23 mouse cellular contexts compared by ENCODE assay signal in genomic region chr15:98740219-98740618, GRCm38 (mm10). TPM values are rescaled to one million over a fixed set of nuclear protein-coding genes. Genes with fewer than 3 reads are reported as not detected.
"Had no signal": no experiment of that assay in that cellular context is flagged by ENCODE, and none has a peak within 500 bp of the region (broad histone marks: within the 10 kb centered on the region; RNA-seq: fewer than 3 reads in every experiment).

No protein-coding gene starts in this region.

- H3K27me3 ChIP-seq: liver, embryonic 15.5 days; lung, embryonic 15.5 days; megakaryocyte, embryonic 14.5 days; midbrain, embryonic 12.5 days; midbrain, embryonic 15.5 days; neural tube, embryonic 12.5 days; stomach, embryonic 15.5 days had no signal

- H3K9ac ChIP-seq: liver, embryonic 15.5 days; liver, postnatal 0 days; lung, embryonic 15.5 days; midbrain, embryonic 12.5 days; midbrain, embryonic 15.5 days; neural tube, embryonic 12.5 days; stomach, embryonic 15.5 days had no signal

- H3K27ac ChIP-seq: liver, embryonic 15.5 days; lung, embryonic 15.5 days; macrophage; midbrain, embryonic 12.5 days; midbrain, embryonic 15.5 days; neural tube, embryonic 12.5 days; stomach, embryonic 15.5 days; stomach, postnatal 0 days had no signal

- ATAC-seq: liver, postnatal 0 days; lung, postnatal 0 days; midbrain, embryonic 15.5 days had no signal

- DNase-seq: liver, postnatal 0 days; lung, adult 2 months; lung, postnatal 14 days; lung, postnatal 36 days; right cerebral cortex, postnatal 14 days; spleen, adult 18-20 months; thymus, adult 2 months; thymus, postnatal 25 days; thymus, postnatal 4 days had no signal

- H3K4me3 ChIP-seq: liver, embryonic 15.5 days; lung, embryonic 15.5 days; megakaryocyte, embryonic 14.5 days; midbrain, embryonic 12.5 days; midbrain, embryonic 15.5 days; neural tube, embryonic 12.5 days; stomach, embryonic 15.5 days had no signal

- H3K9me3 ChIP-seq: liver, embryonic 15.5 days; lung, embryonic 15.5 days; megakaryocyte, embryonic 14.5 days; midbrain, embryonic 12.5 days; midbrain, embryonic 15.5 days; neural tube, embryonic 12.5 days; stomach, embryonic 15.5 days had no signal

- H3K4me1 ChIP-seq: midbrain, embryonic 12.5 days; midbrain, embryonic 15.5 days; neural tube, embryonic 12.5 days had no signal

- H3K4me2 ChIP-seq: liver, embryonic 15.5 days; lung, embryonic 15.5 days; midbrain, embryonic 12.5 days; midbrain, embryonic 15.5 days; neural tube, embryonic 12.5 days; stomach, embryonic 15.5 days had no signal

RNA-seq across cellular contexts. Expression of gene Fkbp11, which starts 12.2 kb away (rescaled TPM):
- total RNA-seq: monocyte, adult 5-6 weeks had no signal

RNA-seq across cellular contexts. Expression of gene Ccdc65, which starts 32.2 kb away (rescaled TPM):
- total RNA-seq: megakaryocyte progenitor cell, adult 5-6 weeks; monocyte, adult 5-6 weeks; neutrophil, adult 5-6 weeks had no signal
- polyA plus RNA-seq: liver, embryonic 15.5 days; liver, postnatal 0 days had no signal

RNA-seq across cellular contexts. Expression of gene Wnt10b, which starts 37.7 kb away (rescaled TPM):
- total RNA-seq: monocyte, adult 5-6 weeks had no signal
- polyA plus RNA-seq: liver, embryonic 15.5 days; macrophage; midbrain, embryonic 15.5 days; midbrain, postnatal 0 days had no signal

RNA-seq across cellular contexts. Expression of gene Wnt1, which starts 49.4 kb away (rescaled TPM):
- total RNA-seq: megakaryocyte progenitor cell, adult 5-6 weeks; monocyte, adult 5-6 weeks; neutrophil, adult 5-6 weeks had no signal
- polyA plus RNA-seq: liver, embryonic 15.5 days; liver, postnatal 0 days; lung, adult 2 months; lung, embryonic 15.5 days; lung, postnatal 0 days; macrophage; stomach, embryonic 15.5 days; stomach, postnatal 0 days had no signal
